Mouse (Mus musculus): ENCODE measurements around the gene BC048562.

DNA sequence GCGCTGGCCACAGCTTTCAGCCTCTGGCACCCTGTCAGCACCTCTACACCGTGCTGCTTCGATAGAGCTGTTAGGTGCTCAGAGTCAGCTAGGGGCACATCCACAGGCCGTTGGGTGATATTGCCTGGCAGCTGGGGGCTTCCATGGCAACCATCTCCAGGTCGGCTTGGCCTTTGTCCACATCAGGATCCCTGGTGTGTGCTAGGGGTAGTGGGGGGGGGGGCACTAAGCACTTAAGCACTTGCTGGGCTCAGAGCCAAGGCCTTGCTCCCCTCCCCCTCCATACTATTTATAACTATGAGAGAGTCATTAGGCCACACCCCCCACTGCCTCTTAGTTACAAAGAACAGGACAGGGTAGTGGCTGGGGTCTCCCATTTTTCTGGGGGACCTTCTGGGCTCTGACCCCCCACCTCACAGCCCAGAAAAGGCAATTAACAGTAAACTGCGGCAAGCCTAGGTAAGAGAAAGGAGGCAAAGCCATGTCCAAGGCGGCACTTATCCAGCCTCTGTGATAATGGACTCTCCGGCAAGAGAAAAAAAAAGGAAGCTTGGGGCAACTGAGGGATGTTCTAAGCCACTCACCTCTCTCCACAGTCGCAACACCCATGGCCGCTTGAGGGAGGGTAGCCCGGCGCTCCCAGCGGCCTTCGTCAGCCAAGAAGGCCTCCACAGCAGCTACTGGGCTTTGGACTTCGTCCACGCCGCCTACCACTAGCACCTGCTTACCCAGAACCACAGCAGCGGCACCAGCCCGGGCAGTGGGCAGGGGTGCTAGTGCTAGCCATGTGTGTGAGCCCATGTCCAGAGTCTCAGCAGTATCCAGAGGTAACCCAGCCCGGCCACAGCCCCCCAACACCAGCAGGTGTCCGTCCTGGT is 14.2 kb downstream of the BC048562 start:
- no peak for TF ChIP-seq CTCF (IDR thresholded peaks at IDR 0.05; ENCODE audit: control insufficient read depth, insufficient read depth, insufficient replicate concordance, low read depth, low read length)
- 0 out of 2 replicates have a peak, but pooled peaks have one; percentile 7 for TF ChIP-seq POLR2A (IDR thresholded peaks at IDR 0.05; ENCODE audit: control insufficient read depth, low read depth, low read length)
